Mouse (Mus musculus) forelimb bud, embryonic 11.5 days (tissue): ENCODE measurements at regions not wholly inside any gene's neighbourhood (a gene's known extent, or its start where the extent isn't known, plus 50 kb on each side); places are given as distances from the start of the nearest gene placed in this dataset.

Source experiments
- DNase-seq: peaks from one replicate; pipeline ENCODE4 v3.0.0-alpha.2; 2012; ENCODE audit warnings: low read depth, low spot score

DNA sequence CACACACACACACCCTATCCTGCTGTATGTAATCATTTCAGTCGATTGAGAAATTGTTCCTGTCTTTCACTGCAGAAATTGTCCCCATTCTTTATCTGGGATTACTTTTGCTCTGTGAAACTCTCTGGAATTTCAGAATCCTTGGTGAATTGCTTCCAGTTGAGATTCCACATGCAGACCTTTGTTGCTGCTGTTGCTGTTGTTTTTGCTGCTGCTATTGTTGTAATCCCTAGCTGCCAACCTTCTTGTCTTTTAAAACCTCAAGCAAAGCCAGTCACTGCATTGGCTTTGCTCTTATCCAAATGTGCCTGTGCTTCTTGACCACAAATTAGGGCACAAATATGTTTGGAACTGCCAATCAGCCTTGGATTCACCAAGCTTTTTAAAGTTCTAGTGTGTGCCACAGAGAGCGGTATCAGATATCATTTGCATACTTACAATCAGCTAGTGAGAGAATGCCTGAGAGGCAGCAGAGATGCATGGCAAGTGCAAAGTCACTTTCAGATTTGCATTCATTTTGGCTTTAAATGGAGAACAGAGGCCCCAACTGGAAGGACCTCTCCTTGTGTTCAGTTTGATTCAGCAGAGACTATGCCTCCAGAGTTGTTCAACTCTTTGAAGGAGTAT is 1187.0 kb upstream of the Map3k7 start:
- no peak for DNase-seq

DNA sequence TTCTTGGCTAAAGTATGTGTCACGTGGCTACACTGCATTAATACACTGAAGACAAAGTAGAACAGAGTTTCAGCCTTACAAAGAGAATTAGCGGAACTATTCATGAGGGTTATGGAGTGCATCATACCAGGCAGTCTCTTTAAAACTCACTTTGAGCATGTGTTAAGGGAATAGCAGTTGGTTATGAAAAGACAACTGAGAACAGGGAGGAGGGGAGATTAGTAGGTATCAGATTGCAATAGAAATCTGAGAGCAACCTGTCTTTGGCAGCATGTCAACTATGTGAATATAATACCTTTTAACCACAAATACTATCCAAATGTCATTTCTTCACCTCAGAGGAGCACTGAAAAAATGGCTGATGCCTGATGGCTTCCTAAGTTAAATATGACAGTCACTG is 1182.2 kb upstream of the Map3k7 start:
- DNase-seq = no peak

DNA sequence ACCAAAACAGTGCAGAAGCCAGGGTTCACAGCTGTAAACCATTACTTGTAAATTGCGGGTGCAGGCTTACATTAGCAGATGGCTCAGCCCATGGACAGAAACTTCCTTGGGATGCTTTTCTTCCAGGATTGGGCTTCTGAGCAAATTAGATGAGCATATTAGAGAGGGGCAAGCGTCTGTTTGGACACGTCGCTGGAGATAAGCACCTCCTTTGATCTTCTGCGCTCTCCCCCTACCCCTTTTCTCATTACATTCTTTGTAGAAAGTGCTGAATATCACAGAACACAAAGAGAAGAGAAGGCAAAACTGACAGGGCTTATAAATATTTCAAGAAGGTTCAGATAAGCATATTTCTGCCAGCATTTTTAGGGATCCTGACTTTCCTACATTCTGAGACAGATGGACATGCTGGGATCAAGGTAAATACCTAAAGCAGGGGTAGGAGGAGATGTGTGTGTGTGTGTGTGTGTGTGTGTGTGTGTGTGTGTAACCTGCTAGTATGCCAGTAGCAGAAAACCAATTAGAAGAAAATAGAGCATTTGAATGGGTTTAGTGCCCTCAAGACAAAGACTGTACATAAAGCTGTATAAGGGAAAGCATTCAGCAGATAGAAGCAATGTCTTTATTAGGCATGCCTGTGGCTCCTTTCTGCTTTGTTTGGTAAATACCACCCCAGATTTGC is 1173.8 kb upstream of the Map3k7 start:
- DNase-seq = no peak

DNA sequence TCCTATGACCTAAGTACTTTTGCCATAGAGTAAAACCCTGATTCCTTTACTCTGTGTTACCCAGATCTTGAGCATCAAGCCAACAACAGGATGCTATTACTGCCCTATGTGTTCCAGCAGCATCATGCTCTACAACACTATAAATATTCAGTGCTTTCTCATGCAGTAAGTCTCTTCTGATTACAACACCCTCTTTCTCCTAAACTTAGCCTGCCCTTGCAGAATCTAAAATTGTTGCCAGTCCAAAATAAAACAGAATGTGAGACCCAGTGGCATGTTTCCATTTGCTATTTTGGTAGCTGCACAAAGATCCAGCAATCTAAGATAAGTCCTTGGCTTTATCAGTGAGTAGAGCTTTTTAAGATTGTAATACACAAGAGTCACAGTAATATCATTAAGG is 1154.1 kb upstream of the Map3k7 start:
- DNase-seq = no peak

DNA sequence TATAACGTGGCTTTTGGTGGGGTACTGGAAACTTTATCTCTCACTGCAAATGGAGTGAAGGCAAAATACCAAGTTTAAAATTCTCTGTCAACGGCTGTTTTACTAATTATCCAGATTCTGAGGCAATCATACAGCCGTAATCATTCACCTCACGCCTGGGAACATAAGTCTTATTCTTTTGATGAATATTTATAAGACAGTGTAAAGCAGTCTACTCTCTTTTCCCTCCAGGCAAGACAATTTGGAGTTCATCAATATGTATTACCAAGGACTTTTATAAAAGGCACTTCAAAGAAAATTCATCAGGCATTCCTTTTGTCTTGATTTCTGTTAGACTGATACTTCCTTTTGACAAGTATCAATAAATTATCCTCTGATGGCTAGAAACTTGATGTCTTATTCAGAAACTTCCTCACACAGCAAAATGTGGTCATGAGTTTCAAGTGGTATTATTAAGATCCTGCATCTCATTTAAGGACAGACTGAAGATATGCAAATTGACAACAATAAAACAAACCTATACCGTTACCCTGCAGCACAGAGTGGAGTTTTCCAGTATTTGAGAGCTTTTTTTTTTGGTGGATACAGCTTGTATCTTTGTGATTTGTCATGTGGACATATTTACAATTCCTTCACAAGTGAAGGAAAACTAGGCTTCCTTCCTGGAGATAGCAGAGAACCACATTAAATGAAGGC is 1108.4 kb upstream of the Map3k7 start:
- DNase-seq = no peak

DNA sequence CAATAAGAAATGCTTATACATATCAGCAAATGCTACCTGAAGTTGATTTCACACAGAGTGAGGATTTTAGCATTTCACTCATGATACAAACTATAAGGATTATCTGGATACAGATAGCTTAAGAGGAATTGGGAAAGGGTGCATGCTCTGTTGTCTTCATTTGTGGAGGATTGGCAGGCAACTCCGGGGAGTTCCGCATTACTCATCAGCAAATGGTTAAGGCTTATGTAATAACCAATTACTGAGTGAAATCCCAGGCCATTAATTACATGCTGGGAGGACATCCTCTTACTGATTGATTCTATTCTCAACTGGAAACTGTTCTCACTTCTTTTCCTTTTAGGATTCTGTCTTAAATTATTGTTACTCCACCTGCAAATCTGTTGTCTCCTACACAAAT is 1058.9 kb upstream of the Map3k7 start:
- DNase-seq = no peak

DNA sequence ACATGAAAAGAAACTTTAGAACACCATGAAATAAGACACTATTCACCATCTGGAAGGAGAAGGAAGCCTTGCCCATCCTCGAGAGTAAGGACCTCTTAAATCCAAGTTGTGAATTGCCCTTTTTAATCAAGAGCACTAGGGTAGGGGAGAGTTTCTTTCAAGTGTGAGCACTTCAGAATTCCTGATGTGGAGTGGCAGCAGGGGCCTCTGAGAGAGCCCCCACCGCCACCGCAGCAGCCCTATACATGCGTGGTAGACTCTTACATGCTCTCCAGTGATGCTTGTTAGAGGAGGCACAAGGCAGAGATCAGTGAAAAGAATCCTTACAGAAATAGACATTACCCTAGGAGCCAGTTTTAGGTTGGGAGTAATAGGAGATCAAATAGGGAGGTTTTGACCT is 1041.0 kb upstream of the Map3k7 start:
- DNase-seq = no peak

DNA sequence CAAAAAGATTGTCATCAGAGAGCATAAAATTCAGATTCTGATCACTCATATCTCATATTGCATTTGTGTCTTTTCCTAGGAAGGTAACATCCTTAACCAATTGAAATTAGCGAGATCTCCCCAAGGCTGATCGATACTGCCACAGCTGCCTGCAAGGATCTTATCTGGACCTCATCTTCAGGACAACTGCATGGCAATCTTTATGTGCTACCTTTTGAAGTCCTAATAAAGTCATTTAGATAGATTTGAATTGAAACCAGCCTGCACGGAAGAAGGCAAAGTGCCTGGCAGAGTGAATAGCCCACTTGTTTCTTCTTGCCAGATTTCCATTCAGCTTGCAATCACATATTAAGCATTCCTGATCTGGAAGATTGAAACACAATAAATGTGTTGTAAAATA is 1031.5 kb upstream of the Map3k7 start:
- no peak for DNase-seq

DNA sequence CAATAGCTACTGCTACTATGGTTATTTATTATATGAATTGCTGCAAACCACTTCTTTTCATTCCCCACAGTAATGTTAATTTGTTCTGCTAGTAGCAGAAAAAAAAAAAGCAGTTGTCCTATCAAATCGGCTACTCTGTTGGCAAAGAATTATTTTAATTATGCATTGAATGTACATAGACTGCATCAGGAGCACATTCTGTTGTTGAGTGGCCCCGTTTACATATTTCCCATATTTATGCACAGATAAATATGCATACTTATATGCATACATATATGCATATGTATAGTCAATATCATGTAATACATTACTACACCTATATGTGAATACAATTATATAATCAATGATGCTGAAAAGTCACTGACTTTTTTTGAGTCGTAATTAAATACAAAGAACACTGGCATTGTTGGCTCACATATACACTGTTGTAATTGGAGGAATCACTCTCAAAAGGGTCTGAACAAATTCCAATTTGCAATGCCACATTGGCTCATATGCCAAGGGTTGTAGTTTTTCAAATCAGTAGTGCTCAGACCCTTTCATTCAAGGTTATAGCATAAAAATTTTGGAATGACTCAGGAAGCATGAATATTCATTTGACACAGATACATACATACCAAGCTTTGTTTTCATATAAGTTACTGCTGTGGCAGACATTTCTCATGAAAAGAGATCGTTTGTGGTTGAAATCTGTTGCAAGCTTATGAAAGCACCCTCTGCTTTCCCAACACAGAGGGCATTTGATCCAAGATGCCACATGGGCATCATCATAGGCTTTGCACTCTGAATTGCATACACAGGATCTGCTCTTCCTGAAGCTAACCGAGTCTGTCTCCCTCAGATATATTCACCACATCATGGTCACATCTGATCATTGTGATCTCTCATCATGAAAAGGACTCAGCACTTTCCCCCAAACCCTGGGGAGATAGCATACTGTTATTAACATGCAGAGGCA is 1030.6 kb upstream of the Map3k7 start:
- no peak for DNase-seq

DNA sequence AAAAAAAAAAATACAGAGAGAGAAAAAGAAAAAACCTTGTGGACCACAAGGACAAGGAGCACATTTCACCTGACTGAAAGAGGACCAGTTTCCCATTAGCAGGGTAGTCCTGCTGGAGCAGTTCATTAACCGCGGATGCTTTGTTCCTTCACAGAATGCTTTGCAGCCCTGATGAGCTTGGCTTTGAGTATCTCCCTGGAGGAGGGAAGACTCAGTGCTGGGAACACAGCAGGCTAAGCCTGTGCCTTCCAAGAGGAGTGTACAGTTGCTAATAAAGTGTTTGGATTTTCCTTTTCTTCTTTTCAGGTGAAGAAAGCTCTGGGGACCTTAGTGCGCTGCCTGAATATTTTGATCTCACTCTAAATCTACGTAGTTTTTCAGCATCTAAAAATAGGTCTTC is 980.3 kb upstream of the Map3k7 start:
- DNase-seq = no peak

DNA sequence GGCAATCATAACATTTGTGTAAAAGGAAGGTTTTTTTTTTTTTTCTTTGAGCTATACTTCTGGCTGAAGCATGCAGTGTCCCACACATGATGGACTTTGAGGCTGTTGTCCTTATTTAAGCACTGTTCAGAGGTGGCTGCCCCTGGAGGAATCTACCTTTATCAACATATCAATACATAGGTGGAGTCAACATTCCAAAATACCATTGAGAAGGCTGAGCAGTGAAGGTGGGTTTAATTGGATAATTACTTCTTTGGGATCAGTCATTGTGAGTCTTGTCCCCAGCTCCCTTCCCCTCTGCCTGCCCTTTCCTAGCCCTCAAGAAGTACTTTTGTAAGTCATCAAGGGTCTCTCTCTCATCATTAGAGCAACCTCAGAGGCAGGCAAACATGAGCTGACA is 951.9 kb upstream of the Map3k7 start:
- DNase-seq = no peak

DNA sequence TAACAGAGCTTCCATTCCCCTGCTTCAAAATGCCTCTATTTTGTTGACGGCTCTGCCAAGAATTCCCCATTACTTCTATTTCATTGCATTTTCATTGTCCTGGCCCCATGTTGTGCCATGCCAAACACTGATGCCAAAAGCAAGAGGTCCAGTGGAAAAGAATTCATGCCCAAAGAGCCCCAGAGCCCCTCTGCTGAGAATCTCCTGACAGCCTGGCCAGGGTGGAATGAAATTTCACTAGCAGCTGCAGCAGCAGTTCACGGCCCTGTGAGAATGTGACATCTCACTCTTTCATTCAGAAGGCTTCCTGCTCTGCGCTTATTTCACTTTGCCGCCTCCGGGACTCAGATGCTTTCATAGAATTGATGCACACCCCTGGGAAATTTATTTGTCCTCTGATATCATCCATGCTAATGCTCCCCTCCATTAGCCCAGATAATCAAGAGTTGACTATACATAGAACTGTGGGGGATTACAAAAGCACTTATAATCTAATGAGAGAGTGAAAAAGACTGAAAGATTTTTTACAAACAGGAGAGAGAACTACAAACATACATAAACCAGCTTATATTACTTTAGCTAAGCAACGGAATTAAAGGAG is 911.7 kb upstream of the Map3k7 start:
- no peak for DNase-seq

DNA sequence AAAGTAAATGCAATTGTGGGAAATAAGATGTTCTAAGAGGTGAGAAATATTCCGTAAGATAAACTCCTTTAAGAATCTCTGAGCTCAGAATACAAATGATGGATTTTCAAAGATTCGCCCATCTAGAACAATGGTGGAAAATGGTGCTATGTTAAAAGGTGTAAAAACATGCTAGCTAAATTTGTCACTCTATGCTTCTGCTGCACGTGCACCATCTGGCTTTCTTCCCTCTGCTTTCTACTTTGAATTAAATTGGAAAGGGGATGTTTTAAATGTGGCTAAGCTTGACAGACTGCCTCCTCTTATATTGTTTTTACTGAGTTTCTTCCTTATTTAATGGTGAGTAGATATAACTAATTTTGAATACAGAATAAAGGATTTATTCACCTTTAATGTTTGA is 887.7 kb upstream of the Map3k7 start:
- no peak for DNase-seq

DNA sequence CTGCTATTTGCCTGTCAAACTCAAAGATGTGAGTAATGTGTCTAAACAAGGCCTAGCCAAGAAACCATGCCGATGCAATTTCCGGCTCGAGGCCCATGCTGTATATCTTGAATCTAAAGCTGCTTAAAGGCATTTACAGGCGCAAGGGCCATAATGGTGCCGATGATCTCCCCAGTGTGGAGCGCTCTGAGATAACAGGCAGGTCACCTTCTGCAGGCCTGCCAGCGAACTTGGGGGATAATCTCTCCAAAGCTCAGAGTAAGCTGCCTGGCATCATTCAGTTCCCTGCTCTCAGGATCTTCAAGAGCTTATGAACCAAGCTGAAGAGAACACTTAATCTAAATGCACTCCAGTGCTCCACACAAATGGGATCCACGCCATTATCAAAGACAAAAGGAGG is 842.3 kb upstream of the Map3k7 start:
- no peak for DNase-seq

DNA sequence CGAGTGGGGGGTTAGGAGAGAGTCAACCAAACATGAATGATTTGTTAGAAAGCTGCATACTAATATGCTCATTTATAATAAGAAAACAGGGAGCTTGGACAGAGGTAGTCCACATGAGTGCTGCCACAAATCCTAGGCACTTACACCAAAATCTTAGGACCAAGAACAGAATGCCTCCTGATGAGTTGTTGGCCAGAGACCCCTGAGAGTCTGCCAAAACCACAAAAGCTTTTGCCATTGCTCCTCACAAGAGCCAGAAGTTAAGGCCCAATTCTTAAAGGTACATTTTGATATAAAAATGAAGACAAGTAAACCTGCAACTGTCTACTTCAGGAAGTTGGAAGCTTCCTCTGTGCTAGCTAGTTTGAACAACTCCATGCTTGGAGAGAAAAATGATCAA is 820.7 kb upstream of the Map3k7 start:
- no peak for DNase-seq

DNA sequence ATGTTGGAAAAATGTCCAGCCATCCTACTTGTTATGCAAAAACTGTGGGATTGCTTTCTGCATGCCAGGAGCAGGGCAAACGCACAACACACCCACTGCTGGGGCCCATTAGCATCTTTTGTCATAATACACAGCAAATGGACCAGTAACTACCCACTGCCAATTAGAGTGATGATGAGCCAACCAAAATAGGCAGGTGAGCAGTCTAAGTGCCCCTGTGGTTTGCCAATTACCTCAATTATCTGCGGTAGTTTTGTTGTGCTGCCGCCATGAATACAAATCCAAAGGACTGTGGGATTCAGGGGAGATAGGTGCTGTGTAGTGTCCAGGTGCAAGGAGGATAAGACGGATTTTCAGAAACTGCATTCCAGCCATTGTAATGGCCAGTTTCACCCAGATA is 796.5 kb upstream of the Map3k7 start:
- no peak for DNase-seq

DNA sequence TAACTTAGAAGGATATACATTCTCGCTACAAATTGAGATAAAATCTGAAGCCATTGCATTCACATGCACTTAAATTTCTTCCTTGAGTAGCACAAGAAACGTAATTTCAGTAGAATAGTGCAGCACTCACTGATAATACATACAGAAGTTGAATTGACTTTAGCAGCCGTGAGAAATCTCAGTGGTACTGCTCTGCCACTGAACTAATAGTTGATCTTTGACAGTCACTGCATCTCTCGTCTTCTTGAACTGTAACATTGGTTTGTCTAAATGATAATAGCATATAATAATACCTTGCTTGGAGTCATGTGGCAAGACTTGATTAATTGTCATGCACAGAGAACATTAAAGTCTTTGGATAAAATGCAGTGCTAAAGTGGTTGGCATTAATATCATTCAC is 795.5 kb upstream of the Map3k7 start:
- DNase-seq = no peak

DNA sequence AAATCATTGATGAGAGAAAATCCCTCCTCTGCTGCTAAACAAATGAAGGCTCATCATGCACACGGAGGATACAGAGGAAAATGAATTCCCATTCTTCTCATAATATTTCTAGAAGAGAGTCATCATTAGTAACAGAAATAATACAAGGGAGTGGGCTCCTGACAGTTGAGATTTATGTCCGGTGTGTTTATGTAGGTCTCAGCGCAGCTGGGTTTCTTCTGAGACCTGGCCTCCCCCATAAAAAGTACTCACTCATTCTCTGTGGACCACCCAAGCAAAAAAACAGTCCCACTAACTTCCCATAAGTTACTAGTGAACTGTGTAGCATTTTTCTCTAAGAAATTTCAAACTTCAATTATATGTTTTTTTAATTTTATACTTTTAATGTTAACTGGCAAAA is 792.7 kb upstream of the Map3k7 start:
- DNase-seq = peak; percentile 10

DNA sequence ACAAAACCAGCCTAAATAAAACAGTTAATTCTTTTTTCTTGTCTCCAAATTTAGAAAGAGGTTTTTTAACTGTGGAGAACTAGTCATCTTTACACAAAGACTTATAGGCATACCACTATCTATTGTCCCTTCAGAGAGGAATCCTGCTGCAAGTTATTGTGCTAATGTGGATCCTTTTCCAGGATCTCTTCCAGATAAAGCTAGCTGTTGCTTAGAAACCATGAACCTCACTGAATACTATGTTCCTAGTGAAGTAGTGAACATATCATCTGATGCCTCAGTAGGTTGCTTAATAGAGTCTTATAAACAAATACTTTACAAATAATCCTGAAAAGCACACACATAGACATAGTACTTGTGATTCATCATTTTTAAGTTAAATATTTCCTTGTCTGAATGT is 766.0 kb upstream of the Map3k7 start:
- DNase-seq = no peak

DNA sequence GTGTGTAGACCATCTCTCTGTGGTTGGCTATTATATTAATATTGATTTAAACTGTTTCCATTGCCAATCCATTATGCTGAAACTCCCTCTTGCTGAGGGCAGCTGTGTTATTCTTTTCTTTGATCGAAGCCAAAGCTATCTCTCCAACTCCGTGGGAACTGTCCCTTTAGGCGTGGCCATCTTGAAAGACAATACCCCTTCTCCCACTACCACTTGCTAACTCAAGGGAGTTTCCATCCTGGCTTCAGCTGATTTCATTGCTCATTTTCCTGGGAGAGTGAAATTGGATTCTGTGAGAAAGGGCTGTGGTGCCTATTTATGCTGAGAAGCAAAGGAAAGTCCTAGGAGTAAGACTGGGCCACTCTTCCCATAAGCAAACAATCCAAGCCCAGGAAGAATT is 760.6 kb upstream of the Map3k7 start:
- no peak for DNase-seq

DNA sequence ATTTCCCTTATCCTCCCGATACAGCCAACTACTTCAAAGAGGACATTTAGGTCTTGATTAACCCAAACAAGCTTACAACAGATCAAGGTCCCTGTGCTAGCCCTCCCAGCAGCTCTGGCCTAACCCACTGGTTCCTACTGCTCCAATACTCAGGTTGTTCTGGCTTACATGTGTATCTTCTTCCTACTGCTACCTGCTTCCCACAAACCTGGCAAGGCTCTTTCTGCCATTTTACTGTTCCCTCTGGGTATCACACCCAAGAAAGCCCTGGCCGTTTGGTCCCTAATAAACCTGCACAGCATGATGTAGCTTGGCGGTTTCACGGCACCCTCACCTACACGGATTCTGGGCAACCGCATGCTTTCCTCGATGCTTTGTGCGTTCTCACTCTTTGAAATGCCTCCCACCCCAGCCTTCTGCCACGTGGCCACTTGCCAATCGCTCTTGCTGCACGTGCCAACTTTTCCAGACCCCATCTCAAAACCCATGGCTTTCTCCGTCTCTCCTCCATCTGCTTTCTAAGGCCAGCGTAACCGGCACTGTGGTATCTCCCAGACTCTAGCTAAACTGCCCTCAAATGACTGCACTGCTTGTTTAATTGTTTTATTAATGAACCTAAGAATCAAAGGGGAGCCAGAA is 758.4 kb upstream of the Map3k7 start:
- DNase-seq = no peak
